Mouse (Mus musculus) myocyte (in vitro differentiated cells): ENCODE data around the gene Cela1. TPM values are rescaled to one million over a fixed set of nuclear protein-coding genes. Genes with fewer than 3 reads are reported as not detected.

ENCODE experiments used
- H3K27me3 ChIP-seq: one replicate; pipeline ENCODE4 v1.6.1; 2011; ENCODE audit not compliant: control insufficient read depth, insufficient read depth, insufficient read length
- H3K36me3 ChIP-seq: one replicate; pipeline ENCODE4 v1.6.1; 2011; ENCODE audit not compliant: control insufficient read depth, insufficient read depth
- H3K4me2 ChIP-seq: one replicate; pipeline ENCODE4 v1.6.1; 2011; ENCODE audit warnings: low read depth, control low read depth
- H3K4me3 ChIP-seq: one replicate; pipeline ENCODE4 v1.5.1; 2011; ENCODE audit warnings: mild to moderate bottlenecking, control low read depth, moderate library complexity
- H3K79me2 ChIP-seq: one replicate; pipeline ENCODE4 v1.6.1; 2011; ENCODE audit not compliant: control insufficient read depth, insufficient read depth
- H3ac ChIP-seq: one replicate; pipeline ENCODE4 v1.6.1; 2011; ENCODE audit not compliant: control insufficient read depth, insufficient read length
- CEBPB ChIP-seq: IDR thresholded peaks from 2 replicates; pipeline ENCODE4 v1.6.1; 2011; ENCODE audit warnings: mild to moderate bottlenecking, moderate library complexity; ENCODE audit not compliant: poor library complexity, insufficient read depth, severe bottlenecking
- E2F4 ChIP-seq: IDR thresholded peaks from one replicate; pipeline ENCODE4 v1.6.1; 2011; ENCODE audit warnings: mild to moderate bottlenecking, control low read depth, moderate library complexity; ENCODE audit not compliant: insufficient read depth
- MAX ChIP-seq: IDR thresholded peaks from one replicate; pipeline ENCODE4 v1.6.1; 2011; ENCODE audit warnings: low read depth, mild to moderate bottlenecking, control low read depth
- MYOD1 ChIP-seq, 3 experiments: IDR thresholded peaks; one replicate each; pipeline ENCODE4 v1.6.1; 2011; ENCODE audit warnings: control low read depth in 2 of 3, low read depth in 2 of 3, mild to moderate bottlenecking in 2 of 3, moderate library complexity in 1 of 3; ENCODE audit not compliant: insufficient read length in 2 of 3, control insufficient read depth in 1 of 3
- MYOG ChIP-seq, 3 experiments: IDR thresholded peaks; one replicate each; pipeline ENCODE4 v1.6.1; 2011; ENCODE audit warnings: control low read depth in 2 of 3, low read depth in 2 of 3, mild to moderate bottlenecking in 2 of 3; ENCODE audit not compliant: insufficient read length in 2 of 3, control insufficient read depth in 1 of 3, insufficient read depth in 1 of 3
- POLR2A ChIP-seq: IDR thresholded peaks from one replicate; pipeline ENCODE4 v1.6.1; 2011; ENCODE audit warnings: low read depth, mild to moderate bottlenecking, control low read depth, moderate library complexity; ENCODE audit not compliant: insufficient read length
- POLR2AphosphoS2 ChIP-seq: IDR thresholded peaks from one replicate; pipeline ENCODE4 v1.6.1; 2011; ENCODE audit warnings: low read depth, control low read depth; ENCODE audit not compliant: insufficient read length
- REST ChIP-seq: IDR thresholded peaks from one replicate; pipeline ENCODE4 v1.6.1; 2011; ENCODE audit warnings: mild to moderate bottlenecking, control low read depth, moderate library complexity; ENCODE audit not compliant: insufficient read depth, insufficient read length
- SRF ChIP-seq: IDR thresholded peaks from one replicate; pipeline ENCODE4 v1.6.1; 2011; ENCODE audit warnings: low read depth; ENCODE audit not compliant: control insufficient read depth, insufficient read length
- TCF12 ChIP-seq: IDR thresholded peaks from one replicate; pipeline ENCODE4 v1.6.1; 2011; ENCODE audit warnings: mild to moderate bottlenecking, control low read depth; ENCODE audit not compliant: poor library complexity, insufficient read depth, severe bottlenecking
- TCF3 ChIP-seq: IDR thresholded peaks from one replicate; pipeline ENCODE4 v1.6.1; 2011; ENCODE audit warnings: low read depth, control low read depth; ENCODE audit not compliant: insufficient read length
- USF1 ChIP-seq: IDR thresholded peaks from one replicate; pipeline ENCODE4 v1.6.1; 2011; ENCODE audit warnings: low read depth, mild to moderate bottlenecking, control low read depth, moderate library complexity
- polyA plus RNA-seq: library from polyadenylated mRNA; unstranded; fragments of >200 nt; fragmentation: generic; extraction: Trizol; gene quantifications from one replicate; pipeline ENCODE4 v1.2.1, GENCODE M21; 2012; ENCODE audit warnings: missing spikeins

Gene Cela1
- polyA plus RNA-seq, 1 experiment, result 23.5 TPM

DNA sequence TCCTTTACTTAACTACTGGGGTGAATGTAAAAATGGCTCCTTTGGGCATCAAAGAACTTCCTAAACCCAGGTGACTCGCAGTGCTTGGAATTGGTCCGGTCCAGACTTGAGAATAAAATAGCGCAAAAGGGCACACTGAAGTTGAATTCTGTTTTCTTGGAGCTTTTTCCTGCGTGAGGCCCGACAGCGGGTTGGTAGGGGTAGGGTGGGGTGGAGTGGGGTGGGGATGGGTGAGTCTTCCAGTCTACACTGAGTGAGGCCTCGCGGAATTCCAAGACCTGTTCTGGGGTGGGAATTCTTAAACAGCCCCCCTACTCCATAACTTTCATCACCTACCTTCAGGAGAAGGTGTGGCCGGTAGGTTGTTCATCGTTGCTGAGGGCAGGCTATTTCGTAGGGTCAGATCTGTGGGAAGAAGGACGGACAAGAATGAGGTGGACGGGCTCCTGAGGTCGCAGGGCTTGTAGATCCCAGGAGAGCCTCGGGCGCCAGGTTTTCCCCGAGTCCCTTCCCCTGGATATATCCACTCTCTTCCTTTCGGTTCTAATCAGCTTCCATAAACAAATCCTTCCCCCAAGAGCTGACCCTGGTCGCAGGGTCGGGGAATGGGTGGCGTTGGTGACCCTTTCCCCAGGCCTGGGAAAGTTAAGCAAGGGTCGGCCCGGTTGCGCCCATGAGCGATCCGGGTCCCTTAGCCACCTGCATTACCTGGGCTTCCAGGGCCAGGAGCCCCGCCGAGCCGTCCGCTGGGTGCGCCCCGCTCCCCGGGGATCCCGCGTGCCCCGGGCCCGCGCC, 51.7 kb downstream of the Cela1 start:
- no peak overlapping the region for H3K4me3 ChIP-seq
- H3K79me2 ChIP-seq, result no peaks in the 10 kb centered on the region
- H3ac ChIP-seq, result no peak overlapping the region
- peak overlapping the region; percentile 77 for H3K4me2 ChIP-seq
- H3K27me3 ChIP-seq, result peaks cover 30% of the 10 kb centered on the region
- no peak for TF ChIP-seq E2F4
- TF ChIP-seq CEBPB, result no peak
- no peak for TF ChIP-seq MAX
- TF ChIP-seq POLR2A, result no peak
- no peak for TF ChIP-seq POLR2AphosphoS2
- no peak for TF ChIP-seq MYOD1 (IDR thresholded peaks at IDR 0.05; ENCODE audit: control insufficient read depth in 1 of 3, insufficient read length in 2 of 3, low read depth in 2 of 3)
- no peak for TF ChIP-seq TCF12
- no peak for TF ChIP-seq MYOG (IDR thresholded peaks at IDR 0.05; ENCODE audit: control insufficient read depth in 1 of 3, insufficient read depth in 1 of 3, insufficient read length in 2 of 3, low read depth in 2 of 3)
- TF ChIP-seq SRF, result no peak
- TF ChIP-seq TCF3, result no peak
- TF ChIP-seq REST, result no peak
- TF ChIP-seq USF1, result no peak
- H3K36me3 ChIP-seq, result no peaks in the 10 kb centered on the region

DNA sequence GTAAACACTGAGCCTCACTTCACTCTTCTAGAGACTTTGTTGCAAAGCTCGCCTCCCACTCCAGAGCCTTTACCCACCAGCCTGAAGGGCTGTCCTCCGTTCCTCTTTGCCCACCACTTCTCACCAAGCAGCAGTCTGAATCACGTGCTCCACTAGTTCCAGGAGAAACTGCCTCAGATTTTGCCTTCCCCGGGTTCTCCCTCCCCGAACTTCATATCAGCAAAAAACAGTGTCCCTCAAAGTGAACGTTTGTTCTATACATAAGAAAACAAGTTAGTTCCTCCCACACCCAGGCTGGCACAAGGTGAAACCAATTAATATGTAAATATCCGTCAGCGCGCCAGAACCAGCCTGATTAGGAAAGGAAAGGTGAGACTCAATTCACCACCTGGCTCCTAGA, 52.5 kb downstream of the Cela1 start:
- H3K4me2 ChIP-seq, result no peak overlapping the region
- H3K79me2 ChIP-seq, result no peaks in the 10 kb centered on the region
- no peak overlapping the region for H3K4me3 ChIP-seq

DNA sequence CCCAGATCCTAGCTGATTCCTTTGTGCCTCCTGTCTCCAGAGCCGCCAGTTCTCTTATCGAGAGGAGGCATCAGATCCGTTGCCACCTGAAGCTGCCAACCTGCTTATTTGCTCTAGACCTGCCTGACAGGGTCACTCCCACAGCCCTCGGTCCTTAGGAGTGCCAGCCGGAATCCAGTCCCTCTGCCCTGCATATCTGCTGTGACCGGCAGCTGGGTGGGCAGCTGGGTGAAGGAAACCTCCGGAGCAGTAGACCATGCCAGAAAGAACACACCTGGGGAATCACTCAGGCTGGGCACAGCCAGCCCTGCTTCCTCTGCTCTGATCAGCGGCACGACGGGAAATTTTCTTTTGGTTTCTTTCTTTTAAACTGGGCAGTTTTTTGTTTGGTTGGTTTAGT, 54.4 kb downstream of the Cela1 start:
- H3ac ChIP-seq, result no peak overlapping the region
- TF ChIP-seq TCF3 (no peak), USF1 (no peak), E2F4 (no peak), MAX (no peak), MYOG (IDR thresholded peaks at IDR 0.05; ENCODE audit: control insufficient read depth in 1 of 3, insufficient read depth in 1 of 3, insufficient read length in 2 of 3, low read depth in 2 of 3) (no peak), REST (no peak), SRF (no peak), MYOD1 (IDR thresholded peaks at IDR 0.05; ENCODE audit: control insufficient read depth in 1 of 3, insufficient read length in 2 of 3, low read depth in 2 of 3) (no peak), TCF12 (no peak), POLR2A (no peak)
- no peak overlapping the region for H3K4me3 ChIP-seq
- H3K27me3 ChIP-seq, result peaks cover 24% of the 10 kb centered on the region
- no peaks in the 10 kb centered on the region for H3K36me3 ChIP-seq
- no peak overlapping the region for H3K4me2 ChIP-seq
- H3K79me2 ChIP-seq, result no peaks in the 10 kb centered on the region

More for the DNA sequence above, 52.5 kb downstream of the Cela1 start:
- Histone ChIP-seq H3K36me3 (no peaks in the 10 kb centered on the region), H3ac (no peak overlapping the region), H3K27me3 (peaks cover 26% of the 10 kb centered on the region)
- TF ChIP-seq USF1 (no peak), CEBPB (no peak), TCF3 (no peak), POLR2A (no peak), POLR2AphosphoS2 (no peak), REST (no peak), E2F4 (no peak), MAX (no peak), MYOG (IDR thresholded peaks at IDR 0.05; ENCODE audit: control insufficient read depth in 1 of 3, insufficient read depth in 1 of 3, insufficient read length in 2 of 3, low read depth in 2 of 3) (no peak), TCF12 (no peak), SRF (no peak)

DNA sequence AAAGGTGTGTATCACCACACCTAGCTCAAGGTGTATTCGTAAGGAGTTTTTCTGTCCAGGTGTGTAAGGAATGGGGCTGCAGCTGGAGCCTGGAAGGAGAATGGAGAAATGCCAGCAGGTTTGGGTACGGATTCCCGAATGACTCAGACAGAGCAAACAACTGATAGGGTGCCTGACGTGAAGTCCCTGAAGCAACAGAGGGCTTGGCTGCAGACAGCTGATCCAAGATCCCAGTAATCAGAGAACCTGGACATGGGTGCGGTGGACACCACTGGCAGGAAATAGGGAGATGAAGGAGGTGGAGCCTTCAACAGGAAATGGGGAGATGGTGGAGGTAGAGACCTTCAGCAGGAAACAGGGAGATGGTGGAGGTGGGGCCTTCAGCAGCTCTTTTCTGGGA, 55.4 kb downstream of the Cela1 start:
- Histone ChIP-seq H3K4me3 (no peak overlapping the region), H3K79me2 (no peaks in the 10 kb centered on the region), H3K4me2 (no peak overlapping the region), H3K36me3 (no peaks in the 10 kb centered on the region), H3ac (no peak overlapping the region), H3K27me3 (peaks cover 24% of the 10 kb centered on the region)
- no peak for TF ChIP-seq SRF
- TF ChIP-seq MYOG (IDR thresholded peaks at IDR 0.05; ENCODE audit: control insufficient read depth in 1 of 3, insufficient read depth in 1 of 3, insufficient read length in 2 of 3, low read depth in 2 of 3), result peak in 1 of 3 experiments; percentile 58

DNA sequence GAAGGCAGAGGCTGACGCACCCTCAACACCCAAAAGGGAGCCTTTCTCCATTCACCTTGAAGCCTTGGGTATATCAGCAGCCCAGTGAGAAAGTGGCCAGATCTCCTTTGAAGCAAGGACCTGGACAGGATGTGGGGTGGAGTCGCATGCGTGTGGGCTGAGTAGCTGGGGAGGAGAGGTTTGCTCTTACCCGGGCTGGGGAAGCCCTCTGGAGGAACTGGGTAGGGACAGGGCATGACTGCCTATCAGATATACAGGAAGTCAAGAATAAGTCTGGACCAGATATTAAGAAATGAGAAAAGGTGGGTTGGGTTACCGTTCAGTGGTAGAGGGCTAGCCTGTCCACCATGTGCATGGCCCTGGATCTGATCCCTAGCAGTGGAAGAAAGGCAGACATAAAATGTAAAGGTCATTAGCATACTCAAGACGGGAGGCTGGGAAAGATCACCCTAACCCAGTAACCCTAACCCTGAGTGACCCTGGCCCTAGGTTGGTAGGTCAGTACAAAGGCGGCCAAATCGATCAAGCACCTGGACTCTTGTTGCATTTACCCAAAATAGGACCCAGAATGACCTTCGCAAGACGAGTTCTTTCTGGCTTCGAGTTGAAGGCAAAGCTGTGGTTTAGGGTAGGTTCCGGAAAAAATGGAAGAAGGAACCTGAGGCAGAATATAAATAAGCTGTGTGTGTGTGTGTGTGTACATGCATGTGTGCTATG, 56.1 kb downstream of the Cela1 start:
- peaks cover 18% of the 10 kb centered on the region for H3K27me3 ChIP-seq
- no peak overlapping the region for H3ac ChIP-seq
- H3K4me2 ChIP-seq, result no peak overlapping the region
- no peak overlapping the region for H3K4me3 ChIP-seq
- no peaks in the 10 kb centered on the region for H3K36me3 ChIP-seq
- no peaks in the 10 kb centered on the region for H3K79me2 ChIP-seq
- no peak for TF ChIP-seq CEBPB
